Mouse (Mus musculus) ES-E14 (cell line): ENCODE measurements around the gene Ccr4.

Experiments
- MAFK ChIP-seq: IDR thresholded peaks from 2 replicates; pipeline ENCODE4 v1.6.1; 2014; ENCODE audit warnings: mild to moderate bottlenecking, low read depth, low read length, inconsistent platforms; ENCODE audit not compliant: insufficient read depth
- ZC3H11A ChIP-seq: IDR thresholded peaks from 2 replicates; pipeline ENCODE4 v1.6.1; 2012; ENCODE audit warnings: low read depth, mild to moderate bottlenecking, inconsistent platforms, low read length, borderline replicate concordance

DNA sequence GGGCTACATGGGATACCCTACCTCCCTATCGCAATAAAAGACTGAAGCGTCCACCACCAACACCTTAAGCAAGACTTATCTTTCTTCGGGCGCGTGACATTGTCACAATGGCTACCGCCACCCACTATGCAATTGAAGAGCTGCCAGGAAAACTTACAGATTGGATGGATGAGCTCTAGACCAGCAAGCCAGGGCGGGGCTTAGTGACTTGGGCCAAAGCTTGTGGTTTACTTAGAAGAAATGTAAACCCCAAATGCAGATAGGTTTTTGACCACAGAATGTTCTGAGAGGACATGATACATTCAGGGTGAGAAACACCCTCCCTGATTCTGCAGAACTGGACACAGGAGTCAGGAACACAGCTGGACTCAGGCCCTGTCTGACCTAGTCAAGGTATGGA is 3.6 kb downstream of the Ccr4 start:
- no peak for TF ChIP-seq MAFK
- TF ChIP-seq ZC3H11A, result no peak
